Mouse (Mus musculus) cerebellum, postnatal 10 days (tissue): ENCODE results near the gene Zfp366.

ENCODE experiments used
- DNase-seq, 2 experiments: peaks; one replicate each; pipeline ENCODE4 v3.0.0; 2021; ENCODE audit warnings: mixed read lengths in 2 of 2

Zfp366 gene

GRCm38 (mm10) chr13:99227456-99228250 lies 43.0 kb downstream of the Zfp366 start:
- DNase-seq: no peak

GRCm38 (mm10) chr13:99228821-99229570 lies 44.4 kb downstream of the Zfp366 start:
- no peak for DNase-seq

GRCm38 (mm10) chr13:99229641-99230494 lies 45.2 kb downstream of the Zfp366 start:
- no peak for DNase-seq

GRCm38 (mm10) chr13:99230495-99230868 lies 45.9 kb downstream of the Zfp366 start:
- DNase-seq: no peak

- DNase-seq: no peak
These were observed 48.7 kb downstream of the Zfp366 start for GRCm38 (mm10) chr13:99233333-99233732.

GRCm38 (mm10) chr13:99233956-99234355 lies 49.3 kb downstream of the Zfp366 start:
- DNase-seq: no peak

GRCm38 (mm10) chr13:99235428-99236210 lies 51.0 kb downstream of the Zfp366 start:
- DNase-seq: no peak

GRCm38 (mm10) chr13:99236222-99236621 lies 51.6 kb downstream of the Zfp366 start:
- no peak for DNase-seq

GRCm38 (mm10) chr13:99237122-99237521 lies 52.5 kb downstream of the Zfp366 start:
- no peak for DNase-seq

GRCm38 (mm10) chr13:99237841-99238216 lies 53.2 kb downstream of the Zfp366 start:
- no peak for DNase-seq

GRCm38 (mm10) chr13:99238217-99239160 lies 53.9 kb downstream of the Zfp366 start:
- DNase-seq: peak in 1 of 2 experiments; percentile 30

- no peak for DNase-seq
These were observed 54.5 kb downstream of the Zfp366 start for GRCm38 (mm10) chr13:99239161-99239530.

GRCm38 (mm10) chr13:99239741-99240140 lies 55.1 kb downstream of the Zfp366 start:
- no peak for DNase-seq

- no peak for DNase-seq
These were observed 57.4 kb downstream of the Zfp366 start for GRCm38 (mm10) chr13:99241984-99242383.

GRCm38 (mm10) chr13:99242895-99243294 lies 58.3 kb downstream of the Zfp366 start:
- DNase-seq: no peak

- no peak for DNase-seq
These were observed 59.2 kb downstream of the Zfp366 start for GRCm38 (mm10) chr13:99243831-99244230.

GRCm38 (mm10) chr13:99244471-99244870 lies 59.8 kb downstream of the Zfp366 start:
- DNase-seq: no peak

GRCm38 (mm10) chr13:99244896-99245295 lies 60.3 kb downstream of the Zfp366 start:
- DNase-seq: no peak

GRCm38 (mm10) chr13:99245916-99246460 lies 61.4 kb downstream of the Zfp366 start:
- no peak for DNase-seq

GRCm38 (mm10) chr13:99250806-99251205 lies 66.2 kb downstream of the Zfp366 start:
- DNase-seq: no peak

GRCm38 (mm10) chr13:99254215-99254614 lies 69.6 kb downstream of the Zfp366 start:
- no peak for DNase-seq
